Mouse (Mus musculus) regulatory T cell (primary cell): ENCODE measurements around the gene Cpm.

Experiments used
- in situ Hi-C: fragments of 300-600 bp; cut with MboI, MseI; formaldehyde crosslinking; loops from one replicate; pipeline ENCODE4 v1.15.1; 2025; ENCODE audit warnings: high pct_unique_total_duplicates

Gene Cpm

GRCm38 (mm10) chr10:117619862-117620179 lies 9.5 kb upstream of the Cpm start:
- in situ Hi-C loops = no loop called here

- in situ Hi-C loops = no loop called here
Observed at GRCm38 (mm10) chr10:117620530-117620929, 8.8 kb upstream of the Cpm start.

GRCm38 (mm10) chr10:117620934-117621501 lies 8.3 kb upstream of the Cpm start:
- in situ Hi-C loops = no loop called here

- in situ Hi-C loops = no loop called here
Observed at GRCm38 (mm10) chr10:117621616-117622533, 7.4 kb upstream of the Cpm start.

GRCm38 (mm10) chr10:117623358-117623757 lies 5.9 kb upstream of the Cpm start:
- in situ Hi-C loops = no loop called here

GRCm38 (mm10) chr10:117624222-117624621 lies 5.1 kb upstream of the Cpm start:
- in situ Hi-C loops = no loop called here

GRCm38 (mm10) chr10:117624655-117625497 lies 4.4 kb upstream of the Cpm start:
- in situ Hi-C loops = no loop called here

GRCm38 (mm10) chr10:117625500-117626296 lies 3.6 kb upstream of the Cpm start:
- in situ Hi-C loops = no loop called here

- in situ Hi-C loops = no loop called here
Observed at GRCm38 (mm10) chr10:117626297-117626613, 3.0 kb upstream of the Cpm start.

- in situ Hi-C loops = no loop called here
Observed at GRCm38 (mm10) chr10:117626840-117627615, 2.3 kb upstream of the Cpm start.

GRCm38 (mm10) chr10:117627616-117627930 lies 1.7 kb upstream of the Cpm start:
- in situ Hi-C loops = no loop called here

GRCm38 (mm10) chr10:117627949-117628348 lies 1.4 kb upstream of the Cpm start:
- in situ Hi-C loops = no loop called here

- in situ Hi-C loops = no loop called here
Observed at GRCm38 (mm10) chr10:117628363-117629168, 734 bp upstream of the Cpm start.

- in situ Hi-C loops = no loop called here
Observed at GRCm38 (mm10) chr10:117630176-117630575, 876 bp downstream of the Cpm start.

- in situ Hi-C loops = no loop called here
Observed at GRCm38 (mm10) chr10:117630810-117631209, 1.5 kb downstream of the Cpm start.

GRCm38 (mm10) chr10:117631562-117632259 lies 2.4 kb downstream of the Cpm start:
- in situ Hi-C loops = no loop called here

GRCm38 (mm10) chr10:117632394-117632793 lies 3.1 kb downstream of the Cpm start:
- in situ Hi-C loops = no loop called here

- in situ Hi-C loops = no loop called here
Observed at GRCm38 (mm10) chr10:117633564-117634208, 4.4 kb downstream of the Cpm start.
